Mouse (Mus musculus) heart, adult 2 months (tissue): ENCODE data around the gene Ube2l3.

Experiments
- CTCF ChIP-seq: fragments of 200-600 bp; IDR thresholded peaks from 2 replicates; pipeline ENCODE4 v1.8.1; 2022; ENCODE audit warnings: antibody characterized with exemption, mild to moderate bottlenecking, moderate library complexity
- EP300 ChIP-seq: fragments of 200-500 bp; IDR thresholded peaks from 2 replicates; pipeline ENCODE4 v1.6.1; 2011; ENCODE audit warnings: low read depth, low read length, control low read depth; ENCODE audit not compliant: insufficient read depth
- POLR2A ChIP-seq: fragments of 200-500 bp; IDR thresholded peaks from 2 replicates; pipeline ENCODE4 v1.6.1; 2011; ENCODE audit warnings: mild to moderate bottlenecking, low read depth, low read length, control low read depth; ENCODE audit not compliant: insufficient read depth

DNA sequence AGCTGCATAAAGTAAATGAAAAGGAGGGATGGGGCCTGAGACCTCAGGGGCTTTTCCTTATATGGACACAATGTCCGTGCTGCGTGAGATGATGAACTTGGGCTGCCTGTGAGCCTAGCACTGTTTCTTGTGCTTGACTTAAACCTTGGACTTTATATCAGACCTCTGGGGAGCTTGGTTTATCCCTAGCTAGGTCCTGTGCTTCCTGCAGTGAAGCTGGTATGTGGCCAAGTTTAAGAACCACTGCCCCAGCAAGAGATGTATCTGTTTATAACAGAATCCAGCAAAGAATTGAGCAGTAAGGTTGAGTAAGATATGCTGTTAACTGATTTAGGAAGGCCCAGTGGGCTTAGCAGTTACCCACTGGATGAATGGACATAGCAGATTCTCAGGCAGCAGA, 37.0 kb upstream of the Ube2l3 start:
- TF ChIP-seq EP300 (no peak), CTCF (no peak), POLR2A (no peak)
